Mouse (Mus musculus) gastrocnemius, adult 2 months (tissue): Measurements from ENCODE around the gene Was. TPM values are rescaled to one million over a fixed set of nuclear protein-coding genes. Genes with fewer than 3 reads are reported as not detected.

Source experiments
- DNase-seq: peaks from one replicate; pipeline ENCODE4 v3.0.0; 2022
- H3K27ac ChIP-seq: fragments of 200-600 bp; 2 replicates; pipeline ENCODE4 v1.8.1; 2022; ENCODE audit warnings: mild to moderate bottlenecking
- H3K4me3 ChIP-seq: fragments of 200-600 bp; 2 replicates; pipeline ENCODE4 v1.8.1; 2022; ENCODE audit warnings: mild to moderate bottlenecking, moderate library complexity
- CTCF ChIP-seq: fragments of 200-600 bp; IDR thresholded peaks from 2 replicates; pipeline ENCODE4 v1.8.1; 2022; ENCODE audit warnings: antibody characterized with exemption, mild to moderate bottlenecking, moderate library complexity
- intact Hi-C: fragments of 180-260 bp; cut with DNase I; formaldehyde crosslinking; loops from one replicate; pipeline ENCODE4 v1.15.1; 2025
- long read RNA-seq, 2 experiments: library from polyadenylated mRNA; stranded (forward); transcript quantifications; one replicate each; pipeline ENCODE4 v2.0.0; 2021
- total RNA-seq, 2 experiments: library from RNA; stranded (reverse); gene quantifications; 2 replicates each; pipeline ENCODE4 v1.2.3; 2021

Gene Was
- under 1 TPM; 0.36 to 0.70 TPM for total RNA-seq
- long read RNA-seq, experiment 1: 0 reads
- long read RNA-seq, experiment 2: 0 reads

GRCm38 (mm10) chrX:8090346-8090953 lies at the start of gene Was:
TSS of gene Was (minus strand) at chrX:8090498.
- TF ChIP-seq CTCF: no peak
- H3K4me3 ChIP-seq: peak within 1 kb of the TSS; percentile 47
- no peak within 1 kb of the TSS for H3K27ac ChIP-seq
- intact Hi-C loops: no loop called here
- DNase-seq: no peak

- Histone ChIP-seq H3K27ac (no peak overlapping the region), H3K4me3 (no peak overlapping the region)
- no peak for TF ChIP-seq CTCF
- intact Hi-C loops: loop anchor here (10.0 kb wide), 1 partner anchor 65 kb away; the partner anchor contains the start of gene Suv39h1
- no peak for DNase-seq
These were observed 49.2 kb upstream of the Was start for GRCm38 (mm10) chrX:8139480-8139879.

- TF ChIP-seq CTCF: no peak
- intact Hi-C loops: loop anchor here (10.0 kb wide), 1 partner anchor 61 kb away; the partner anchor contains the start of gene Suv39h1
- H3K4me3 ChIP-seq: no peak overlapping the region
These were observed 45.6 kb upstream of the Was start for GRCm38 (mm10) chrX:8135886-8136285.

GRCm38 (mm10) chrX:8132017-8132976 lies 42.0 kb upstream of the Was start, which contains the start of gene Wdr13:
TSS of gene Wdr13 (minus strand) at chrX:8132892.
- intact Hi-C loops: loop anchor here (10.0 kb wide), 1 partner anchor 57 kb away; the partner anchor contains the start of gene Suv39h1
- no peak for TF ChIP-seq CTCF
- Histone ChIP-seq H3K27ac (peak within 1 kb of the TSS; percentile 95), H3K4me3 (peak within 1 kb of the TSS; percentile 88)
- peak; percentile 93 for DNase-seq

More at GRCm38 (mm10) chrX:8135886-8136285, 45.6 kb upstream of the Was start:
- DNase-seq: no peak
- H3K27ac ChIP-seq: no peak overlapping the region

GRCm38 (mm10) chrX:8131393-8131792 lies 41.1 kb upstream of the Was start:
- peak overlapping the region; percentile 88 for H3K4me3 ChIP-seq
- TF ChIP-seq CTCF: no peak
- intact Hi-C loops: loop anchor here (10.0 kb wide), 1 partner anchor 57 kb away; the partner anchor contains the start of gene Suv39h1
- peak overlapping the region; percentile 95 for H3K27ac ChIP-seq
- no peak for DNase-seq

- no peak for DNase-seq
- no peak for TF ChIP-seq CTCF
- H3K4me3 ChIP-seq: no peak overlapping the region
- H3K27ac ChIP-seq: no peak overlapping the region
- intact Hi-C loops: no loop called here
These were observed 34.9 kb upstream of the Was start for GRCm38 (mm10) chrX:8125235-8125634.

GRCm38 (mm10) chrX:8123821-8124470 lies 33.6 kb upstream of the Was start:
- no peak for DNase-seq
- H3K27ac ChIP-seq: no peak overlapping the region
- no peak overlapping the region for H3K4me3 ChIP-seq
- intact Hi-C loops: no loop called here
- TF ChIP-seq CTCF: no peak

- intact Hi-C loops: no loop called here
- DNase-seq: no peak
- no peak for TF ChIP-seq CTCF
- H3K4me3 ChIP-seq: no peak overlapping the region
- no peak overlapping the region for H3K27ac ChIP-seq
These were observed 27.0 kb upstream of the Was start for GRCm38 (mm10) chrX:8117264-8117663.

- Histone ChIP-seq H3K4me3 (no peak overlapping the region), H3K27ac (no peak overlapping the region)
- no peak for DNase-seq
- intact Hi-C loops: no loop called here
- peak; percentile 28; the same call in 1 of the 2 replicates for TF ChIP-seq CTCF
These were observed 25.0 kb upstream of the Was start for GRCm38 (mm10) chrX:8115275-8115674.

- Histone ChIP-seq H3K4me3 (no peak overlapping the region), H3K27ac (no peak overlapping the region)
- intact Hi-C loops: no loop called here
- no peak for TF ChIP-seq CTCF
- DNase-seq: no peak
These were observed 14.7 kb upstream of the Was start for GRCm38 (mm10) chrX:8105019-8105418.

- intact Hi-C loops: no loop called here
- Histone ChIP-seq H3K27ac (no peak overlapping the region), H3K4me3 (no peak overlapping the region)
- TF ChIP-seq CTCF: no peak
- no peak for DNase-seq
These were observed 11.9 kb upstream of the Was start for GRCm38 (mm10) chrX:8102213-8102668.

- no peak for TF ChIP-seq CTCF
- Histone ChIP-seq H3K27ac (no peak overlapping the region), H3K4me3 (no peak overlapping the region)
- intact Hi-C loops: no loop called here
- no peak for DNase-seq
These were observed 10.7 kb upstream of the Was start for GRCm38 (mm10) chrX:8101017-8101416.
